Mouse (Mus musculus) testis, adult 2 months (tissue): ENCODE results near the gene Prss38.

ENCODE experiments used
- CTCF ChIP-seq: fragments of 200-500 bp; IDR thresholded peaks from 2 replicates; pipeline ENCODE4 v1.5.1; 2012; ENCODE audit warnings: low read depth, mild to moderate bottlenecking, inconsistent platforms, low read length, moderate library complexity; ENCODE audit not compliant: control insufficient read depth, insufficient read depth, insufficient replicate concordance
- POLR2A ChIP-seq: fragments of 200-500 bp; IDR thresholded peaks from 2 replicates; pipeline ENCODE4 v1.6.1; 2012; ENCODE audit warnings: low read depth, mild to moderate bottlenecking, inconsistent platforms, low read length, moderate library complexity; ENCODE audit not compliant: control insufficient read depth

- no peak for TF ChIP-seq CTCF
- no peak for TF ChIP-seq POLR2A
Measured at GRCm38 (mm10) chr11:59421967-59422366, 46.5 kb upstream of the Prss38 start.
